8 mouse cellular contexts compared by ENCODE assay signal in the genomic region with DNA sequence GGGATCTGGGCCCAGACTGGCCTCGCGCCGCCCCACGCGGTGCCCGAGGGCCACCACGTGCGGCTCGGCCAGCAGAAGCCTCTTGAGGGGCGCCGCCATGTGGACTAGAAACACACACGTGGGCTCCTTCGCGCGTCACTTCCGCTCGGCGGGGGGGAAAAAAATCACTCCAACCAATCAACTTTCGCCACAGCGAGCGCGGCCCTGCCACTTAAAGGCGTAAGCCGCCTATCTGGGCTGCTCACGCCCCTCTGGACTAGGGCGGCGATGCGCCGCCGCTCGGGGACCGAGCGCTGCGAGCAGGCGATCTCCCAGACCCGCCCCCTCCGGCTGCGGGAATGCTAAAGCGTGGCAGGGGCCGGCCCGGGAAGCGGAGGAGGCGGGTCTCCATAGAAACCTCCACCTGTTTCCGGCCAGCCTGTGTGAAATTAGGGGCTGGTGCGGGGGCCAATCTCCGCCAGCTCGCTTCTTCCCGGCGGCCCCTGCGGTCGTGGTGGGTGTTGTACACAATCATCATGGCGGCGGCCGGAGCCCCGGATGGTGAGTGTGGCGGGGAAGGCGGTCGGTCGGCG. TPM values are rescaled to one million over a fixed set of nuclear protein-coding genes. Genes with fewer than 3 reads are reported as not detected.
DNase-seq lines count a peak whose midpoint lies in the region; ATAC-seq and TF ChIP-seq lines count a peak whose summit lies in the region.

A gene (plus strand): TSS at position 231 of the 572 bp plus-strand sequence.
A gene (minus strand): TSS at position 319 of the 572 bp plus-strand sequence.

- H3K27ac ChIP-seq in hindbrain, embryonic 10.5 days = peak within 1 kb of the TSS; percentile 98
- H3K27ac ChIP-seq in lung, postnatal 0 days (ENCODE audit: low read length) = peak within 1 kb of the TSS; percentile 89

- H3K9ac ChIP-seq in lung, postnatal 0 days (replicated peaks; ENCODE audit: low read depth) = peak within 1 kb of the TSS; percentile 96

- peak; percentile 93 for DNase-seq in MEL-GATA-1-ER (ENCODE audit: extremely low read depth, low read depth)
- peak; percentile 97 for DNase-seq in cerebellum, adult 8-10 months
- peak; percentile 98 for DNase-seq in hindbrain, embryonic 10.5 days (ENCODE audit: low spot score)
- peak; percentile 97 for DNase-seq in layer of hippocampus, adult 9-11 months
- DNase-seq in lung, postnatal 0 days (ENCODE audit: low spot score) = peak; percentile 98
- peak; percentile 91 for DNase-seq in ovary, postnatal 14 days (ENCODE audit: low spot score)
- peak; percentile 91 for DNase-seq in thymus, postnatal 14 days

- WGBS in hindbrain, embryonic 10.5 days = under 1% methylated on average over 60 of the region's 60 CpGs
- 0% methylated on average over 58 of the region's 60 CpGs for WGBS in lung, postnatal 0 days

- 0 out of 2 replicates have a peak, but pooled peaks have one; percentile 26 for TF ChIP-seq CTCF in lung, postnatal 0 days (IDR thresholded peaks at IDR 0.05)

- peak; percentile 96 for ATAC-seq in frontal cortex, adult (ENCODE audit: low TSS enrichment)
- peak; percentile 96 for ATAC-seq in lung, postnatal 0 days

- peaks cover 46% of the 10 kb centered on the region for H3K36me3 ChIP-seq in hindbrain, embryonic 10.5 days
- peaks cover 8% of the 10 kb centered on the region; the same call in 1 of the 2 replicates for H3K36me3 ChIP-seq in lung, postnatal 0 days (ENCODE audit: insufficient read depth, low read length)

- no peaks in the 10 kb centered on the region for H3K27me3 ChIP-seq in hindbrain, embryonic 10.5 days (ENCODE audit: insufficient read depth, poor library complexity, severe bottlenecking)
- no peaks in the 10 kb centered on the region for H3K27me3 ChIP-seq in lung, postnatal 0 days (replicated peaks; ENCODE audit: insufficient read depth, low read length)

- H3K9me3 ChIP-seq in hindbrain, embryonic 10.5 days = no peaks in the 10 kb centered on the region
- no peaks in the 10 kb centered on the region for H3K9me3 ChIP-seq in lung, postnatal 0 days (ENCODE audit: low read length)

- peaks cover 35% of the 10 kb centered on the region for H3K4me1 ChIP-seq in hindbrain, embryonic 10.5 days (replicated peaks)
- peaks cover 4% of the 10 kb centered on the region; the same call in 1 of the 2 replicates for H3K4me1 ChIP-seq in lung, postnatal 0 days (ENCODE audit: insufficient read depth, low read depth, low read length)

- H3K4me2 ChIP-seq in lung, postnatal 0 days (replicated peaks; ENCODE audit: low read depth, low read length) = peak within 1 kb of the TSS; percentile 92

- peak within 1 kb of the TSS; percentile 100 for H3K4me3 ChIP-seq in hindbrain, embryonic 10.5 days
- H3K4me3 ChIP-seq in lung, postnatal 0 days (ENCODE audit: low read depth, low read length) = peak within 1 kb of the TSS; percentile 90

- TF ChIP-seq EP300 in lung, postnatal 0 days (IDR thresholded peaks at IDR 0.05) = 0 out of 2 replicates have a peak, but pooled peaks have one; percentile 29

RNA-seq across cellular contexts. Expression of the first gene that starts in this region (rescaled TPM):
- 64.3 and 70.0 TPM in 2 replicates for polyA plus RNA-seq in hindbrain, embryonic 10.5 days (2016; fragmentation: Nextera tagmentation; extraction: Ambion mirVana)
- 19.0 and 23.4 TPM in 2 replicates for polyA plus RNA-seq in lung, postnatal 0 days (2015; fragmentation: Nextera tagmentation; extraction: Ambion mirVana)

RNA-seq across cellular contexts. Expression of the second gene that starts in this region (rescaled TPM):
- 16.4 and 18.3 TPM in 2 replicates for polyA plus RNA-seq in hindbrain, embryonic 10.5 days (2016; fragmentation: Nextera tagmentation; extraction: Ambion mirVana)
- polyA plus RNA-seq in lung, postnatal 0 days (2015; fragmentation: Nextera tagmentation; extraction: Ambion mirVana) = 5.2 and 6.0 TPM in 2 replicates

Comparison
In these comparisons a context has a peak if more than half of its experiments do, and no peak if none do; other contexts are left out.
1. Peak in every context shown above with its lines: DNase-seq, ATAC-seq, H3K4me3 ChIP-seq and H3K27ac ChIP-seq.